Mouse (Mus musculus) layer of hippocampus, adult 8-10 months (tissue): ENCODE measurements at regions not wholly inside any gene's neighbourhood (a gene's known extent, or its start where the extent isn't known, plus 50 kb on each side); places are given as distances from the start of the nearest gene placed in this dataset.

Experiments
- DNase-seq, 2 experiments: peaks; one replicate each; pipeline ENCODE4 v3.0.0; 2022; ENCODE audit warnings: low spot score in 2 of 2

DNA sequence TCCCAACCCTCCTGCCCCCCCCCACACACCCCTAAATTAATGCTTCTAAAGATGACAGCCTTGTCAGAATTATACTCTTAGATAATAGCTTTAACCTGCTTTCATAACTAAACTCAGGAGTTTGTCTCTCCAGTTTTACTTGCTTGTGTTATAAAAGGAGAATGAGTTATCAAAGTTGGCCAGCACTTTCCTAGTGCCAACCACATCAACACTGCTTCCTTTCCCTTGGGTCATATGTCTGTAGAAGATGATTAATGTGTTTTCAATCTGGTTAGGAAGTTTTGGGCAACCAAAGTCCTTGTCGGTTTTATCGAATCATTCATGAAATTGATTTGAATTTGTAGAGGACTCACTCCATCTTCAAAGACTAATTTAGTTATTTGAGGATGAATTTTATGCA lies 505.3 kb downstream of the Kctd12 start:
- no peak for DNase-seq

DNA sequence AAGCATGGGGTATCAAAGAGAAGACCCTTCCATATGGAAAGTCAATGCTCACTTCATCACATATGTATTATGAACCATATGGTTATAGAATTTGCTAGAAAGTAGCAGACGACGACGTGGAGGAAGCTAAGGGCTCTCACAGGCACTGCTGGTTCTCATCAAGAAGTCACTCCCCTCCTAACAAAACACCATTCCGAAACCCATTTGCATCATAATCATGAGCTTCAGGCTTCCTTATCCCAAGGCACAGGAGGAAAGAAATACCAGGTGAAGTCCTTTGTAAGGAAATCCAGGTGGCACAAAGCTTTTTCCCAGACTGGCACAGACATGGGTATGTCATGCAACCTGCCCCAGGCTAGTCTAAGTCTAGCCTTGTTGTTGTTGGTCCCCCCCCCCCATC lies 513.1 kb downstream of the Kctd12 start:
- DNase-seq = no peak

DNA sequence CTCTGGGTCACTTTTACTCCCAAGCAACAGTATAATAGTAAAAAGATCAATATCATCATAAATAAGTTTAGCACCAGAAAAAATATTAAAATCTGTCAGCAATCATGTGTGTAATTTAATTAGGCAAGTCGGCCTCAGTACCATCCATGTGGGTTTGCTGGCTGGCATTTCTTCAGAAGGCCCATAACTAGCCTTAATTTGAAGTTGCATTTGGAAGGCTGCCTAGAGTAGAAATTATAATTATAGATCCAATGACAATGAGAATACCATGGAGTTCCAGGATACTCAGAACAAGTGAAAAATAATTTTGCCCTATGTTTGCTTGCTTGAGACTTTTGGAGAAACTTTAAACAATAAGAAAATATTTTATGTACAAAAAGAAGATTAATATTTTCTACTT lies 521.4 kb downstream of the Kctd12 start:
- DNase-seq = peak in 1 of 2 experiments; percentile 23

DNA sequence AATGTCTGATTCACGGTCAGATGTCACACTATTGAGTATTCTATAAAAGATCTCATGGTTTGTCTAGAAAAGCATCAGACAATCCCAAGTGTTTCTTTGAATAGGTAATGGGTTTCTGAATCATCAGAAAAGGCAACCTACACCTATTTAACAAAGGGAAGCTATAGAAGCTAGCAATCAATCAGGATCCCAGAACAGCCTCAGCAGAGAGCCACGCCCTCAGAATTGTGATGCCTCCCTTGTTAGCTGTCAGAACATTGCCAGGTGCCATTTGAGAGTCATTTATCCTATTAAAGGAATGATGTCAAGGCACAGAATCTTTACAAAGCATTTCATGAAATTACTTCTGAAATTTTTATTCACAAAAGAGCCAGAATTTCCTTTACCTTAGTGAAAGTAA lies 542.7 kb downstream of the Kctd12 start:
- DNase-seq = no peak

DNA sequence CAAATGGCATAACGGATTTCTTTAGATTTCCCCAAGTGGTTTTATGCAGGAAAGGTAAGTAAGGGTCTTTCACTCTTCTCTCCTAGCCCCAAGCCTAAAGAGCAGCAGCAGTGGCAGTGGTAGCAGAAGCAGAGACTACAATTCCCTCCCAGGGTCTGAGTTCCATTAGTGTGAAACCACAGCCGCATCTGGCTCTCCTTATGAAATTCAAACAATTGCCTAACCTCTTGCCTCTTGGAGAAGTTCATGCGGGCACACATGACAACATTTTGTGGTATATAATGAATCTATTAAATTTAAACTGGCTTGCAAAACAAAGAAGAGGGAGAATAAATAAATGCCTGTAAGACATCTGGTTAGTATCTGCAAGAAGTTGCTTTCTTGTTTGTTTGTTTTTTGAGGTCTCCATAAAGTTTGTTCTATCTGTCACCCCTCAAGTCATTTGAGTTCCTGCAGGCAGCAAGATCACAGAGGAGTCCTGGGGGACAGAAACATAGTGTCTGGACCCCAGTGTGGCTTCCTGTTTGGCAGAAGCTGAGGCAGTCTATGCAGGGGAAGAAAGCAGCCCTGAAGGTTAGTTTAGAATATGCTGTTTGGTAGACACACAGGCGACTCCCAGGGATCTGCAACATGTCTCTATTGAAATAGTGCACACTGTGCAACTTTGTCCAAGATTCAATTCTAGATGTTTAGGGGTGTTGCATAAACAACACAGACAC lies 578.9 kb downstream of the Kctd12 start:
- DNase-seq = no peak

DNA sequence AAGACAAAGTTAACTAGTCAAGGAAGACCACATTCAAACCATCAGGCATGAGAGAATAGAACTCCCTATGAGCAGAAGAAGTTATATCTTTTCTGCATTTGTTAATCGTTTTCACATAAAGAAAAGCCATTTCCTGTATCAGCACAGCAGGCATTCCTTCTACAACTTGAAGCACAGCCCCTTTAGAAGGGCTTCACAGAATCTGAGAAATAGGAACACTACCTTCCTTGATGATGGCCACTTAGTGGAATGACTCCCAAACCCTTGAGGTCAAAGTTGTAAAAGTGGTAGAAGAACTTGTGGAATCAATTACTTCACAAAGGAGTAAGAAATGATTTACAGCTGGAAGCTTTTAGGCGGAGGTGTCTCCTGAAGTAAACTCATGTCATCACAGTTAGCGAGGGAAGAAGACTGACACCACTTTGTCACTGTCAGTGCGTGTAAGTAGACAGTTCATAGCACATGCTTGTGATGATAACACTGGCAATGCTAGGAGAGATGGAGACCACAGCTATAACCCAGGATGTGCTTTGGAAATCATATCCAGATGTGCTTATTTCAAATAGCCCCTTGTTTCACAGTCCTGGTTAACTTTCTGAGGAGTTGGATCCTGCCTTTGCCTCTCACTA lies 580.3 kb downstream of the Kctd12 start:
- DNase-seq = no peak

DNA sequence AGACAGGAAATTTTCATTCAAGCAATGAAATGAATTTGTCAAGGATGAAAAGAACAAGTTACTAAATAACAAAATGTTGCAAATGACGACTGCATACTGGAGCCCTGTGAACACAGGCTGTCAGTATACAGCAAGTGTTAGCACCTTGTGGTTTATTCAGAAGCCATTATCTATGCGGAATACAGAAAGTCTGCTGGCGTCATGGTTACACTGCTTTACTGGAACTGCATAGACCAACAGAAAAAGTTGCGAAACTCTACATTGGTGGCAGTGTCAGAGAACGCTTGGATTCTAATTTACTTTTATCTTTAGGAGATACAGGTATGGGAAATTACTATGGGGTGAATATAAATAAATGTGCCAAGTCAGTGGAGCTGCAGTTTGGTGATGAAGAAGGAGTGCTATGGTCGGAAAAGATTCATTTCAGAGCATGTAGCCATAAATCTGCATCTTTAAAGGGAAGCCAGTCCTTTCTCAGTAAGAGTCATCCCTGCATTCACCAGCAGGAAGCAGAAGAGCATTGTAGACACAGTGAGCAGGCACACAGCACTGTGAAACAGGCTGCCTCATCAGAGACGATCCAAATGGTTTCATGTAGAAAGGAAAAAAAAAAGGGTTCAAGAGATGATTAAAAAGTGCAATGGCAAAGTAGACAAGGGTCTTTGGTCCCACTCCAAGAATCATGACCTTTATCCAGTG lies 586.3 kb downstream of the Kctd12 start:
- DNase-seq = no peak

DNA sequence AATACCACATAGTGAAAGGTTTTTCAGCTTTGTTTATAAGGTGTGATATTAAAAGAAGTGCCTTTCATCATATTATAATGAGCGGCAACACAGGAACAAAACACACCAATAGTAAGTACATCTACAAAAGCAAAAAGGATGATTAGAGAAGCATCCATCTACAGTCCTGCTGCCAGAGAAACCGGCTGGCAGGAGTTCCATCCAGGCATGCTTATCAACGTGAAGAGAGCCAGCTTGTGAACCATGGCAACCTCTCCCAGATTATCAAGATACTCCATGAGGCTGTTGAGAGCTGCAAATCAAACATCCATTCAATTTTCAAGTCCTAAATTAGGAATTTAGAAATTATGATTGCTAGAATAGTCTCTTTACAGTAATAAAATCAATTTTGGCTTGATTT lies 590.1 kb downstream of the Kctd12 start:
- DNase-seq = peak; percentile 42 to 50

DNA sequence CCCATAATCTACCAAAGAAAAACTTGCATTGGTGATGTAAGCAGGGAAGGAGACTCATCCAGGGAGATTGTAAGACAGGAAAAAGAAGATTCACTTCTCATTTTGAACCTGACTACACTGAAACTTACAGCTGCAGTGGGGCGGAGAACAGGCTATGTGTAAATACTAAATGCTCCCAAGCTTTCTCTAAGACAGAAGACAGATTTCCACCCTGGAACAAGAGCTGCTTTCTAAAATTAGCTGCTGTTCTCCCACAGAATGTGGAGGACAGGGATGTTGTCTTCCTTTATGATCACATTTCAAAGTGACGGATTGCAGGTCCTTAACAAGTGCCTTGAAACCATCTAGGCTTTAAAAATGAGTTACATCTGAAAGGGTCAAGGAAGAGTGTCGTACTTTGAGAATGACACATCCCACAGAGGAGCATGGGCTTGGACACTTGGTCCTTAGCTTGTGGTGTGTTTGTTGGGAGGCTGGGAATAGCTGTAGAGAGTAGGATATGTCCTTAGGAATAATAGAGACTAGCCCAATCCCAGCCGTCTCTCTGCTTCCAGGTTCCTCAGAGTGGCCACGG lies 609.4 kb downstream of the Kctd12 start:
- DNase-seq = no peak

DNA sequence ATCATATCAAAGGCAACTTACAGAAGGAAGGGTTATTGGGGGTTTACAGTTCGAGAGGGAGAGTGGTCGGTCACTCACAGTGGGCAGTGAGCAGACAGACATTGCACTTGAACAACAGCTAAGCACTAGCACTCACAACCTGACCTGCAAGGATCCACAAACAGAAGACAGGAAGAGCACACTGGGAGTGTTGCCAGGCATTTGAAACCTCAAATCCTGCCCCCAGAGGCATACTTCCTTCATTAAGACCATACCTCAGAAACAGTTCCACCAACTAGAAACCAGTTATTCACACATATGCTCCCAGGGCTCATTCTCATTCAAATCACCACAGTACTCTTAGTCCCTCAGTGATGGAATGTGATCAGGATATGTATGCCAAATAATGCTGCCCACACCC lies 620.8 kb downstream of the Kctd12 start:
- no peak for DNase-seq

DNA sequence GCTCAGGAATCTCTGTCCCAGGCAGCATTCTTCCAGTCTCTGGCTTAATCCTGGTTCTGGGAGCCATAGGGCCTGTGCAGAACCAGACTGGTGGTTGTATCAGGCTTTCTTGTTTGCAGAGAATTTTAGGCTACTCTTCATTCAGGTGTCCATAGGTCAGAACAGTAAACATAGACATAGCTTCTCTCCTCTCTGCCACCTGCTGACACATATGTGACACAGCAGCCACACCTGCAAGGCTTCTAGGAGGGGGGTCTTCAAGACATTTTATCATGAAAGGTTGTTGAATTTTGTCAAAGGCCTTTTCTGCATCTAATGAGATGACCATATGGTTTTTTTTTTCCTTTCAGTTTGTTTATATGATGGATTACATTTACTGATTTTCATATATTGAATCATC lies 599.7 kb downstream of the Lmo7 start:
- DNase-seq = no peak

DNA sequence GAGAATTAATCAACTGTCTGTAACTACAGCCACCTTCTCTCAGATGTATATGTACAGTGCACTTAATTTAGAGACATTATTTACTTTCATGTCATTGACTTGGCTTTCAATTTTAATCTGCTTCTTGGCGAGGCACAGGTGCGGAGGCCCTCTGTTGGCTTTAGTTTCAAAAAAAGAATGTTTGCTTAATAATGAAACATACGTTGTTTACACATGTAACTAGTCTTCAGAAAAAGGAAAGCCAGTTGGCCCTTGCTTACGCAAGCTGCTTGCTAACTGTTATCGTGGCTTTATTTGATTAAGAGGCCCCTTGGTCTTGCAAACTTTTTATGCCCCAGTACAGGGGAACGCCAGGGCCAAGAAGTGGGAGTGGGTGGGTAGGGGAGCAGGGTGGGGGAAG lies 576.6 kb downstream of the Lmo7 start:
- no peak for DNase-seq

DNA sequence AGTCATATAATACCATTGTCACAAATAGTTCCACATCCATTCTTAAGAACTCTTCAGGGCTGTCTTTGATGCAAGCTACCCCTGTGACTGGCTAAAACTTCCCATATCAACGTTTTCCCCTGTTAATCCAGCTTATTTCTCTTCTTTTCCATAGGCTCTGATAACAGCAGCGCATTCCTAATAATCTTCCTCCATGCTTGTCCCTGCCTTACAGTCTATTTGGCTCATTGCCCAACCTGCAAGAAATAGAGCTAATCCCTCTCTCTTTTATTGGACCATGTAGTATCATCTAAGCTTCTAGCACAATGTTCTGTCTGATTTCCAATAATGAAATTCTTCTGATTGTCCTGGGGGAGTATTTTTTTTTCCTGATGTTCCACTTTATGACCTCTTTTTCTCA lies 573.1 kb downstream of the Lmo7 start:
- no peak for DNase-seq

DNA sequence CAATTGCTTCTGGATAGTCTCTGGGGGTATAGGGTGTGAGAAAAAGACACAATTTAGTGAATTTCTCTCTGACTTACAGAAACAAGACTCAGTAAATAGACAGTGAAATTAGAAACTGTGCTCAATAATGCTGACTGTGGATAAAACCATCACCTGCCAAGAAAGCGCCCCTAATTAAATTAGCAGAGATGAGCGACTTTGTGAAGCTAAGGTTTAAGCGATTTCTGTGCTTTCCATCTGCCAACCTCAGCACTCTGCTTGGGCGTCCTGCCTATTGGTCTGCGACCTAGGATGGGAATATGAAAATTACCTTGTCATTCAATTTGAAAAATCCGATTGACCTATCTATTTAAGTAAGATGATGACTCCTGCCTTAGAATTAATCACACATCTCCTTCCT lies 570.5 kb downstream of the Lmo7 start:
- DNase-seq = no peak

DNA sequence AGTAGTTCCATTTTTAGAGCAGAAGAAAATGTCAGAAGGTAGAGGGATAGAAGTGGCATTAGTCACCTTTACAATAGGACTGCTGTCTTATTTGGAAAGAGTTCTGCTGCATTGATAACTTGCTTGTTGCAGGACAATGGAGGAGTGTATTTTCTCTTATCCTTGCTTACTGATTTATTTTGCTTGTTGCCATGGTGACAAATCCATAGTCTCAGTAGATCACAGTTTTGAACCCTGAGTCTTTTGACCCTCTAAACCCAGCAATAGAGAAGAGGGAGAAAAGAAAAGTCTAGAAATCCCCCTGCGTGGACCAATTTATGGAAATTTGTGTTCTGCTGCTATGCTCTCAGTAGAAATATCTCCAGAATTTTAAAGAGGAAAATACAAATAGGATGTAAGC lies 561.6 kb downstream of the Lmo7 start:
- DNase-seq = no peak

DNA sequence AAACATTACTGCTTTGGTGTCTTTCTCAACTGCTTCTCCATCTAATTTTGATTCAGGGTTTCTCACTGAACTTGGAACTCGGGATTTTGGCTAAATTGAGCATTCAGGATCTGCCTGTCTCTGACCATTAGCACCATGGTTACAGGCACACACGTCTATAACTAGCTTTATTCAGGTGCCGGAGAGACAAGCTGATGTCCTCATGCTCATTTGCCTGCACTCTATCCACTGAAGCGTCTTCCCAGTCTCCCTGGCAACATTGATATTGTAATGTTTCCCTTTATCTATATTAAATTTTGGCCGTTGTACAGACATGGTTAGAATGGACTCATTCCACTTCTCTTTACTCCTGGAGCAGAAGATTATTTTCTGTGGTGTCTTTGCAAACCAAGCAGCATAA lies 520.3 kb downstream of the Lmo7 start:
- no peak for DNase-seq

DNA sequence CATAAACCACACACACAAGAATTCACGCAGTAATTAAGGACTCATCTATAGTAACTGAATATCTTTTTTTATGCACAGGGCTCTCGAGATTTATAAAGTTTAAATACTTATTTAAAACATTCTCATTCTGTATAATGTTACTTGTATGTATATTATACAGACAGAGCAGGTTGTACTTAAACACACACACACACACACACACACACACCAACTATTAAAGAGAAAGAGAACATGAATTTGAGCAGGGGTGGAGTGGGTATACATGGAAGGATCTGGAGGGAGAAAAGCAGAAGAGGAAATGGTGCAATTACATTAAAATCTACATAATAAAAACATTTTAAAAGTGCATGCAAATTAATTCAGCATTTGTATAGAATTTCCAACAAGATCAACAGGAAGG lies 518.8 kb downstream of the Lmo7 start:
- no peak for DNase-seq

DNA sequence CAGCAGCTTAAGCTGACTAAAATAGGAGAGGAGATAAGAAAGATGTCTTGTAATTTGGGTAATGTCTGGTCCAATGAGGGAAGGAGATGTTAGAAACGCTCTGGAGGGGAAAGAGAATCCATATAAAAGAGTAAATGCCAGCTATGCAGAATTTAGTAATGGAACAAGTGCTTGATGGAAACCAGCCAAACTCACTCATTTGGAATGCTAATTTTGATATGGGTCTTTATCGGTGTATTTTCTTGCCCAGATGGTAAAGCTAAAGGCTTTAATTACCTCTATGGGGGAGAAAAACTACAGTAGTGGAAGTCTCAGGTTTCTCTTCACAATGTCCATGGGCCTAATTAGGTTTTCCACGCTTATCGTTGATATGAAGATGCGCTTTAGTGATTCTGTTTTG lies 518.3 kb downstream of the Lmo7 start:
- DNase-seq = no peak

DNA sequence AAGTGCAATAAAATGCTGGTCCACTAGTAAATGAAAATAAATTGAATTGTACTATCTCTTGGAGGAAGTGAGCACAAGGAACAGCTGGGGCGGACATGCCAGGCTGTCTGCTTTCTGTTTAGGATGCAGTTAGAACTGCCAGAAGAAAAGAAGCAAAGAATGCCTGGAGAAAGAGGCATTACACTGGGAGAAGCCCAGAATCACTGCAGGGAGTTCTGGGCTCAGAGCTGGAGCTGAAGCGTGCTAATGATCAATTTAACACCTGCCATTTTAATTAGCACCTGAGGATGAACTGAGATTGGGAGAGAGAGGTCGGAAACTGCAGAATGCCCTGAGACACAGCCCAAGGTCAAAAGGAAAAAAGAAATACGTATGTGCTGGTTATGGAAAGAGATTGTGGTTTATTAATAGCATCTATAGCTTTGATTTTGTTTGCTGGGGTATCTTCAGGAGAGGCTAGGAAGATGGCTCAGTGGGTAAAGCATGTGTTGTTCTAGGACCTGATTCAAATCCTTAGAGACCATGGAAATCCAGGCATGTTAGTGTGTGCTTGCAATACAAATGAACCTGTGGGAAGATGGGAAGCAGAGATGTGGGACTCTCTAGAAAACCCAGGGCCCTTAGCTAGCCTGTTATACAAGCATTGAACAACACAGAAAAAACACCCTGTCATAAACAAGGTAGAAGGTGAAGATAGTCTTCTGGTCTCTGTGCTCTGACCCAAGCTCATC lies 514.2 kb downstream of the Lmo7 start:
- no peak for DNase-seq

DNA sequence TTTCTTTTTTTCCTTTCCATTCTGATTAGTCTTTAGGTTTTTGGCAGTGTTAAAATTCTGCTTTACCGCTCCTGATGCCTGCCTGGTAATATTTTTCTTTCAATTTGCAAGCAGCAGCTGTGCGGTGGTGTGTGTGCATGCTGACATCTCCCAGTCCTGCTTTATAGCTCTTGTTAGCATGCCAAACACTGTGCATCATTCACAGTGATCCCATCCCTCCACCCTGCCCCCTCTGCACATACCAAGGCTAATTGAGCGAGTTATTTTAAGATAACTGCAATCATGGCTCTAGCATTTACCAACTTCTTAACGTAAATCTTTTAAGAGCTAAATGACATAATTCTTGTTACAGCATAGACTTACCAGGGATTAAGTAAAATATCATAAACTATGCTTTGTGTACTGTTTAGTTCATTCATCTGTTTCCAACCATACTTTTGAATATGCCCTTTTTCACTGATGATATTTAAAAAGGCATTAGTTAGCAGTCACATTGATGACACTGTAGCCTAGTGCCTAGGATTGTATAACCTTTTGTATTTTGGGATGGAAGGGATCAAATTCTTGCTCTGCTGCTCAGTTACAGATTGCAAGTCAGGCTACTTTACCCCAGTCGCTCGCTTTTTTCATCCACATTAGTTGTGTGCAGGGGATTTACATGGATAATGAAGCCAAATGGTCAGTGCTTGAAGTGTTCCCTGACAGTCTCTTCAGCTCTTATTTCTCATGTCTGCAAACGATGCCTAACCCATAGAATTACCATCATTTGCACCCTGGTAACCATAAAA lies 487.0 kb downstream of the Lmo7 start:
- DNase-seq = peak; percentile 51 to 63
